Mouse (Mus musculus): ENCODE measurements around the gene Gm7029. TPM values are rescaled to one million over a fixed set of nuclear protein-coding genes. Genes with fewer than 3 reads are reported as not detected.

Gene Gm7029
- total RNA-seq, 2 experiments from 2014 or later: not detected

DNA sequence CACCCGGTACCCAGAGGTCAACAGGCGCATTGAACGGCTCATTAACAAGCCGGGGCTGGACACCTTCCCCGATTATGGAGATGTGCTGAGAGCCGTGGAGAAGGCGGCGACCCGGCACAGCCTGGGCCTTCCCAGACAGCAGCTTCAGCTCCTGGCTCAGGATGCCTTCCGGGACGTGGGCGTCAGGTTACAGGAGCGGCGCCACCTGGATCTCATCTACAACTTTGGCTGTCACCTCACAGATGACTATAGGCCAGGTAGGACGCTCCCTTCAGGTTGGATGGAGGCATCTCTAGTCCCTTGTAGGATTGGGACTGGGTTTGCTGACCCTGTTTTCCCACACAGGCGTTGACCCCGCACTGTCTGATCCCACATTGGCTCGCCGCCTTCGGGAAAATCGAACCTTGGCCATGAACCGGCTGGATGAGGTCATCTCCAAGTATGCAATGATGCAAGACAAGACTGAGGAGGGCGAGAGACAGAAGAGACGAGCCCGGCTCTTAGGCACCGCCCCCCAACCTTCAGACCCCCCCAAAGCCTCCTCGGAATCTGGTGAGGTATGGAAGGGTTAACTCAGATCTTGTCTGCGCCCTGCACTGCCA, 38.3 kb downstream of the Gm7029 start:
- no peak for DNase-seq (ENCODE audit: low spot score in 2 of 2)

DNA sequence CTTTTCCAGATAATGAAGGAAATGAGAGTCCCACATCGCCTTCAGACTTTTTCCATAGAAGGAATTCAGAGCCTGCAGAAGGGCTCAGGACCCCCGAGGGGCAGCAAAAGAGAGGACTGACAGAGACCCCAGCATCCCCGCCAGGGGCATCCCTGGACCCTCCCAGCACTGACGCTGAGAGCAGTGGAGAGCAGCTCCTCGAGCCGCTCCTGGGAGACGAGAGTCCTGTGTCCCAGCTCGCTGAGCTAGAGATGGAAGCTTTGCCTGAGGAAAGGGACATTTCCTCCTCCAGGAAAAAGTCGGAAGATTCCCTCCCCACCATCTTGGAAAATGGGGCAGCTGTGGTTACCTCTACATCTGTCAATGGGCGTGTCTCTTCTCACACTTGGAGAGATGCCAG, 39.6 kb downstream of the Gm7029 start:
- no peak for DNase-seq (ENCODE audit: low spot score in 2 of 2)

DNA sequence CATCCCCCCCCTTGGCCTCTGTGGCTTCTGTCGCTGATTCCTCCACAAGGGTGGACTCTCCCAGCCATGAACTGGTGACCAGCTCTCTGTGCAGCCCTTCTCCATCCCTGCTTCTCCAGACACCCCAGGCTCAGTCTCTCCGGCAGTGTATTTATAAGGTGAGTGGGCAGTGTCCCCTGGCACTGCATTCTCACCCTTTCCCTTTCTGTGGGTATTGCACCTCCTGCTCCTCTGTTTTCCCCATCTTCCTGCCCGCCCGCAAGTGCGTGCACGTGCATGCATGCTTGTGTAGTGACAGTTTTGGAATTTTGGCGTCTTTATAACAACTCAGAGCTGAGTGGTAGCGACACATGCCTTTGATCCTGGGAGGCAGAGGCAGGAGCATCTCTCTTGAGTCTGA, 40.3 kb downstream of the Gm7029 start:
- DNase-seq (ENCODE audit: low spot score in 2 of 2): no peak

DNA sequence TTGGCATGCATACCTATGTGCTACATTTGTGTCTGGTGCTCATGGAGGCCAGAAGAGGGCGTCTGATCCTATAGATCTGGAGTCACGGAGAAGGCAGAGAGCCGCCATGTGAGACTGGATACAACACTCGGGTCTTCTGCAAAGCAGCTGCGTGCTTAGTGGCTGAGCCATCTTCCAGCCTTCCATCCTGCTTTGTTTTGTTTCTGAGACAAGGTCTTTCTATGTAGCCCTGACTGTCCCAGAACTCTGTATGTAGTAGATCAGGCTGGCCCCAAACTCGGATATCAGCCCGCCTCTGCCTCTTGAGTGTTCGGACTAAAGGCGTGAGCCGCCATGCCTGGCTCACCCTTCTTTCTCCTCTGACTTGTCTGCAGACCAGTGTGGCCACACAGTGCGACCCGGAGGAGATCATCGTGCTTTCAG, 41.3 kb downstream of the Gm7029 start:
- DNase-seq (ENCODE audit: low spot score in 2 of 2): no peak

DNA sequence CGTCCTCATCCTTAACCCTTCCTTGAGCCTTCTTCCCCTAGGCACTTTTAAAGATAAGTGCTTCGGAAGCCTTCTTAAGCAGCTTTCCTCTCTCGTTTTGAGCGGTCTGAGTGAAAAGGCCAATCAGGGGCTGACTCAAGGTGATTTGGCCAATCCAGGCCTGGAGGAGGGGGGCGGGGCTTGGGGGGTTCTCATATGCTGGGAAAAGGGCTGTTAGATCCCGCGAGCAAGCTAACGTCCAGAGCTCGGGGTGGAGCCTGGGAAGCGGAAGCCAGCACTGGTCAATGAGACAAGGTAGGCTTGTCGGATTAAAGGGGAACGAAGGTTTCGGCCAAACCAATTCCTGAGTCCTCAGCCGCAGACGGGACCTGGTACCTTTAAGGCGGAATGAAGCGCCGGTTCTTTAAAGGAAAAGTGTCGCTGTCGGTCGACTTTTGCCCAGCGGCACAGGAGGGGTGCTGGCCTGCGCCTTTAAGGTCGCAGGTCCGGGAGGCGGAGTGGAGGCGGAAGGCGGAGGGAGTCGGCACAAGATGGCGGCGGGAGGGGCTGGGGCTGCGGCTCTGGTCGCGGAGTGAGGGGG, 42.1 kb downstream of the Gm7029 start, which contains the start of the genes Tapbp and Zbtb22:
Gene Tapbp, plus strand, starts transcription at position 229 of the 580 bp plus-strand sequence.
Gene Zbtb22, plus strand, starts transcription at position 234 of the 580 bp plus-strand sequence.
- DNase-seq (ENCODE audit: low spot score in 2 of 2): peak; percentile 95 to 97

DNA sequence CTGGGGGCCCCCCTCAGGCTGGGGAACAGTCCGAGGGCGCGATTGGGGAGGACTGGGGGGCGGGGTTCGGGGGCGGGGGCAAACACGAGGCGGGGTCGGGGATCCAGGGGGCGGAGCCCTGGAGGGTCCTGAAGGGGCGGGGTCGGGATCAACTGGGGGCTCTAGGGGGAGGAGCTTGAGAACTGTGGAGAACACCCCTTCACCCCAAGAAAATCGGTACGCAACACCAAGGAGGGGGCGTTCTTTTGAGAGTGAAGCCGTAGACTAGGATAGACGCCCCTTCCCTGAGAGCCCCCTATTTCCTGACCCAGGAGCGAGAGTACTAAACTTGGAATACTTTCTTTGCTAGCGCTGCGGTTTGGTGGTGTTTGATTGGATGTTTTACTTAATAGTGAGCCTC, 42.7 kb downstream of the Gm7029 start:
- DNase-seq (ENCODE audit: low spot score in 2 of 2): no peak

DNA sequence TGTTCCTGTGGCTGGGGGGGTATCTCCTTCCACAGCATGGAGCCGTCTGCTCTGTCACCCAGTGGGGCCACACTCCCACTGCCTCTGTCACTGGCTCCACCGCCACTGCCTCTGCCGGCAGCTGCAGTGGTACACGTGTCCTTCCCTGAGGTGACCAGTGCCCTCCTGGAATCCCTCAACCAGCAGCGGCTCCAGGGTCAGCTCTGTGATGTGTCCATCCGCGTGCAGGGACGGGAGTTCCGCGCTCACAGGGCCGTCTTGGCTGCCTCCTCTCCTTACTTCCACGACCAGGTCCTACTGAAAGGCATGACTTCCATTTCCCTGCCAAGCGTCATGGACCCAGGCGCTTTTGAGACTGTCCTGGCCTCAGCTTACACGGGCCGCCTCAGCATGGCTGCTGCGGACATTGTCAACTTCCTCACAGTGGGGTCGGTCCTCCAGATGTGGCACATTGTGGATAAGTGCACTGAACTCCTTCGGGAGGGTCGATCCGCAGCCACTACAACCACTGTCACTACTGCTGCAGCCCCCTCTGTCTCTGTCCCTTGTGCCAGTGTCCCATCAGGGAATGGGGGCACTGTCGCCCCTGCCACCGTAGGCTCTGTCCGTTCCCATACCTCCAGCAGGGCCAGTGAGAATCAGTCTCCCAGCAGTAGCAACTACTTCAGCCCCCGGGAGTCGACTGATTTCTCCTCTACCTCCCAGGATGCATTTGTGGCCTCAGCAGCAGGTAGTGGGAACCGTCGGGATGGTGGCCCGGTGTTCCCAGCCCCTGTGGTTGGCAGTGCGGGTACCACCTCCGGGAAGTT, 43.4 kb downstream of the Gm7029 start:
- DNase-seq (ENCODE audit: low spot score in 2 of 2): peak in 1 of 2 experiments; percentile 2

DNA sequence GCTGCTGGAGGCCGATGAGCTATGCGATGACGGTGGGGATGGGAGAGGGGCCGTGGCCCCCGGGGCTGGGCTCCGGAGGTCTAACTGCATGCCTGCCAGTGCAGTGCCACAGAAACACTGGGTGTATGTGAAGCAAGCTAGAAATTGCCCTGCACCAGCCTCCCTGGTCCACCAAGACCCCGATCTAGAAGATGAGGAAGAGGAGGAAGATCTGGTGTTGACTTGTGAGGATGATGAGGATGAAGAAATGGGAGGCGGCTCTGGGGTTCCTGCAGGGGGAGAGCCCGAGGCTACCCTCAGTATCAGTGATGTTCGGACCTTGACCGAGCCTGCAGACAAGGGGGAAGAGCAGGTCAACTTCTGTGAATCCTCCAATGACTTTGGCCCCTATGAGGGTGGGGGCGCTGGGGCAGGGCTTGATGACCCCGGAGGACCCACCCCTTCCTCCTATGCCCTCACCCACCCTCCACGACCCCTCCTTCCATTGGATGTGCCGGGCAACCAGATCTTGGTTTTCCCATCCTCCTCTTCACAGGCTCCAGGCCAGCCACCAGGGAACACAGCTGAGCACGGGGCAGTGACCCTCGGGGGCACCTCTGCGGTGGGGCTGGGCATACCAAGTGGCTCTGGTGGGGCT, 44.1 kb downstream of the Gm7029 start:
- no peak for DNase-seq (ENCODE audit: low spot score in 2 of 2)

DNA sequence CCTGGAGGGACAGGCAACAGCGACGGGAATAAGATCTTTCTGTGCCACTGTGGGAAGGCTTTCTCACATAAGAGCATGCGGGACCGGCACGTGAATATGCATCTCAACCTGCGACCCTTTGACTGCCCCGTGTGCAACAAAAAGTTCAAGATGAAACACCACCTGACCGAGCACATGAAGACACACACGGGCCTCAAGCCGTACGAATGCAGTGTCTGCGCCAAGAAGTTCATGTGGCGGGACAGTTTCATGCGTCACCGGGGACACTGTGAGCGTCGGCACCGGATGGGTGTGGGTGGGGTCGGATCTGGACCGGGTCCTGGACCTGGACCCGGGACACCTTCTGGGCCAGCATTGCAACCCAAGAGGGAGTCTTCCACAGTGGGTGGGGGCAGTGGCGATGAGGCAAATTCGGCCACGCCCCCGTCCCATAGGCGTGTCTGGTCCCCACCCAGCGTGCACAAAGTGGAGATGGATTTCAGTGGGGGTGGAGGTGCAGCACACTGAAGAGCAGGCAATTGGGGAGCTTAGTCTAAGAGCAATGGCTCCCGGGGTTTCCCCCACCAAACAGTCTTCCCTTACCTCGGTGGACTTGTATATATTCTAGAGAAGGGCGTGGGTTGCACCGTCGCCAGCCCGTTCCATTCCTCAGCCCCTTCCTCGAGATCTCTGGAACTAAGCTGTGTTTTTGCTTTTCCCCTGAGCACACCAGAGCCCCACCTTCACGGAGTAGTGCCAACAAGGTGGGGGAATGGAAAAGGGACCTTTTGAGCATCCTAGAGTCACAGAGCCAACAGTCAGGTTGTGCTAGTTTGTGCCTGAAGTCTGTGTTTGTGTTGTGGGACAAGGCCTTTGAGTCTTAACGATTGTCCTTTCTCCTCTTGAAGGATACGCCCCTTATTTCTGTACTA, 44.9 kb downstream of the Gm7029 start:
- peak in 1 of 2 experiments; percentile 2 for DNase-seq (ENCODE audit: low spot score in 2 of 2)

DNA sequence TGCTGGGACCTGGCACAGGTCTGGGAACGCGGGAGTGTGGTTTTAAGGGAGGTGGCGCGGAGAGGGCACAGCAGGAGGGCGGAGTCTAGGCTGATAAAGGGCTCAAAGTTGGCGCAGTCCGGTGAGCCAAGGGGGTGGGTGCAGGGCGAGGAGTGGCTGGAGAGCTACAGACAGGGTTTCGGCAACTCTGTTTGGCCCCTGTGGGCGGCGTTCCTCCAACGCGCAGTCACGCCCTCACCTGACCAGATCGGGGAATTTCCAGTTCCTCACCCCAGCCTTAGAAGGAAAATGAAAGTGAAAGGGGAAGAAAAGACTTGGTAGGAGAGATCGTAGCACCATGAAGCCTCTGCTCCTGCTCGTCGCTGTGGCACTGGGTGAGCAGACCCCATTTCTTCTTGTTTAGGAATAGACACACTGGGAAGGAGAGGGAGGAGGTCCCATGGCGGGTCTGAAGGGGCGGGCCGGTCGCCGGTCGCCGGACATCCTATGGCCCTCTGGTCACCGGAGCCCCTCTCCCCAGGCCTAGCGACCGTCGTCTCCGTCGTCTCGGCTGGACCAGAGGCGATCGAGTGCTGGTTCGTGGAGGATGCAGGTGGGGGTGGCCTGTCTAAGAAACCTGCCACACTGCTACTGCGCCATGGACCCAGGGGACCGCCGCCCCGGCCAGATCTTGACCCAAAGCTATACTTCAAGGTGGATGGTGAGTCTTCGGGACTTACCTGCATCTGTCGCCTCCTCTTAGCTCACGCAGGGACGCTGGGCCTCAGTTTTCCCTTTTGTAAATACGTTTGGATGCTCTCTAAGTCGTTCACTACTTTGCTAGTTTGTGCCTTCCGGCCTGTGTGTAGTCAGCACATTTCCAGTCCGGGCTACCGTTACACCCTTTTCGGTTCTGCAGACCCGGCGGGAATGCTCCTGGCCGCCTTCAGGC, 46.0 kb downstream of the Gm7029 start:
- DNase-seq (ENCODE audit: low spot score in 2 of 2): peak; percentile 29 to 54

DNA sequence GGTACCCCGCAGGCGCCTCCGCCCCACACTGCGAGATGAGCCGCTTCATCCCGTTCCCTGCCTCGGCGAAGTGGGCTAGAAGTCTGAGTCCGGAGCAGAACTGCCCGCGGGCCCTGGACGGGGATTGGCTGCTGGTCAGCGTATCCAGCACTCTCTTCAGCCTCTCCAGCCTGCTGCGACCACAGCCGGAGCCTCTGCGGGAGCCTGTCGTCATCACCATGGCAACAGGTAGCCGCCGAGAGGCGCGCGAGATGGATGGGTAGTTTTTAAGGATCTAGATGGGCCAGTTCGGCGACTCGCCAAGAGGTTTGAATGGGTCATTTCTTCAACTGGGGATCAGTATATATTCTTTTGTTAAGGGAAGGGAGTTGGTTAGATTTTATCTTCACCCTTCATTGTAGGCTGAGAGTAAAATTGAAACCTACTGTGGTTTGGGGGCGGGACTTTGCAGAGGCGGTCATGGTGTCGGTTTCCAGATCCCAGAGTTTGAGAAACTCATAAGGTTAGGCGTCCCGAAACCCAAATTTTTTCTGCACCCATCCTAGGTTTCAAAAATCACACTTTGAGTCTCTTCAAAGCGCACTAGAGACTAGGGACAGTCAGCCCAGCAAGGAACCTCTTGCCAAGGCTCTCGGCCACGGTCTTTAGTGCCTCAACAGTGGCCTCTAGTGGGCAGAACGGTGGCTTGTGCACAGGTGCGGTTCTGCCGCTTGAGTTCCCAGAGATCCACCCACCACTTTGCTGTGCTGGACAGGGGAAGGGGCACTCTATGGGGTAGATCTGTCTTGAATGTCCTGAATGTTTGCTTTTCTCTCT, 46.9 kb downstream of the Gm7029 start:
- DNase-seq (ENCODE audit: low spot score in 2 of 2): peak; percentile 82 to 89

DNA sequence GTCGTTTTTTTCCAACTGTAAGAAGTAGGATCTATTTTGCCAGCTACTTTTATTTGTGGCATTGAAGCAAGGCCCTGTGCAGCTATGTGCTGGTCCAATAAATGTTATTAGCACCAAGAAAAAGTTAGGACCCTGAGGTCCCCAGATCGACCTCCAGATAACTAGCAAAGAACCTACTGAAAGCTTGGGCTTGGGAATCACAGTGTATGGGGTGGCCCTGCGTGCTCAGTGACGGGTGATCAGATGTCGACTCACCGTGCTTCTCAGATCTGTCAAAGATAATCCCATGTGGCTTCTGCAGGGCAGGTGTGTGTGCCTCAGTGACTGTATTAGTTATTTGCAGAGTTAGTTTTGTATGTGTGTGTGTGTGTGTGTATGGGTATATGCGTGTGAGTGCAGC, 47.7 kb downstream of the Gm7029 start:
- no peak for DNase-seq (ENCODE audit: low spot score in 2 of 2)

Small RNA genes within 50 kb of the gene (microRNA-seq; reads per million reads assigned to microRNA genes)
- 0 reads per million in 2 experiments for gene Gm27740

Other genes with a start within 250 kb of the Gm7029 start
- 10 to 100 TPM; 44.0 to 46.7 TPM for gene Zfp414, start 244.7 kb upstream of the Gm7029 start, total RNA-seq (2021)
- gene Pram1, start 235.8 kb upstream of the Gm7029 start, total RNA-seq (2021): under 1 TPM in 1 of 2 experiments, not detected in 1; 0.60 TPM
- gene Hnrnpm, start 187.0 kb upstream of the Gm7029 start, total RNA-seq (2021): 100 to 1,000 TPM; 129 to 143 TPM
- gene March2, start 155.2 kb upstream of the Gm7029 start, total RNA-seq (2021): 10 to 100 TPM; 90.0 to 90.1 TPM
- 100 to 1,000 TPM; 359 to 382 TPM for gene Rab11b, start 113.3 kb upstream of the Gm7029 start, total RNA-seq (2021)
- gene Angptl4, start 92.0 kb upstream of the Gm7029 start, total RNA-seq (2021): 1 to 10 TPM; 1.4 to 2.2 TPM
- 10 to 100 TPM; 27.5 to 32.7 TPM for gene Kank3, start 63.3 kb upstream of the Gm7029 start, total RNA-seq (2021)
- gene Rps28, start 49.3 kb upstream of the Gm7029 start, total RNA-seq (2021): 100 to 1,000 TPM; 702 to 765 TPM
- gene Ndufa7, start 49.3 kb upstream of the Gm7029 start, total RNA-seq (2021): 100 to 1,000 TPM; 194 to 196 TPM
- 10 to 100 TPM; 24.2 to 24.4 TPM for gene Cd320, start 30.7 kb upstream of the Gm7029 start, total RNA-seq (2021)
- 1 to 10 TPM; 2.5 to 2.8 TPM for gene Kifc1, start 16.8 kb downstream of the Gm7029 start, total RNA-seq (2021)
- under 1 TPM in 1 of 2 experiments, not detected in 1; 0.58 TPM for gene Platr17, start 31.3 kb downstream of the Gm7029 start, total RNA-seq (2021)
- gene Daxx, start 35.6 kb downstream of the Gm7029 start, total RNA-seq (2021): 10 to 100 TPM; 27.4 to 34.7 TPM
- 10 to 100 TPM; 42.0 to 53.5 TPM for gene Tapbp, start 42.1 kb downstream of the Gm7029 start, total RNA-seq (2021)
- gene Zbtb22, start 42.1 kb downstream of the Gm7029 start, total RNA-seq (2021): 10 to 100 TPM; 33.0 to 35.5 TPM
- gene Rgl2, start 55.7 kb downstream of the Gm7029 start, total RNA-seq (2021): 10 to 100 TPM; 62.2 to 63.5 TPM
- gene Pfdn6, start 66.5 kb downstream of the Gm7029 start, total RNA-seq (2021): 10 to 100 TPM; 92.3 to 94.0 TPM
- gene Wdr46, start 66.8 kb downstream of the Gm7029 start, total RNA-seq (2021): 10 to 100 TPM; 12.5 to 13.8 TPM
- gene B3galt4, start 77.7 kb downstream of the Gm7029 start, total RNA-seq (2021): 1 to 10 TPM; 5.9 to 6.5 TPM
- 10 to 100 TPM; 71.1 to 71.2 TPM for gene Vps52, start 82.0 kb downstream of the Gm7029 start, total RNA-seq (2021)
- gene Rps18, start 82.2 kb downstream of the Gm7029 start, total RNA-seq (2021): 100 to 1,000 TPM; 332 to 337 TPM
- 10 to 100 TPM; 30.9 to 33.6 TPM for gene H2-K1, start 126.5 kb downstream of the Gm7029 start, total RNA-seq (2021)
- 10 to 100 TPM; 31.6 to 34.6 TPM for gene Ring1, start 150.8 kb downstream of the Gm7029 start, total RNA-seq (2021)
- gene H2-Ke6, start 154.2 kb downstream of the Gm7029 start, total RNA-seq (2021): 10 to 100 TPM; 39.3 to 43.2 TPM
- gene Slc39a7, start 157.8 kb downstream of the Gm7029 start, total RNA-seq (2021): 100 to 1,000 TPM in 1 of 2 experiments, 10 to 100 TPM in 1; 96.1 to 101 TPM
- 10 to 100 TPM; 80.6 to 84.1 TPM for gene Rxrb, start 158.0 kb downstream of the Gm7029 start, total RNA-seq (2021)
- gene Col11a2, start 165.6 kb downstream of the Gm7029 start, total RNA-seq (2021): 10 to 100 TPM; 14.5 to 14.6 TPM
- not detected for gene H2-Oa, start 218.5 kb downstream of the Gm7029 start, total RNA-seq (2021)
- 10 to 100 TPM; 22.3 to 26.5 TPM for gene H2-DMa, start 245.7 kb downstream of the Gm7029 start, total RNA-seq (2021)
- gene Brd2, start 248.8 kb downstream of the Gm7029 start, total RNA-seq (2021): 100 to 1,000 TPM; 177 to 179 TPM

Measured in left cerebral cortex, adult 18-20 months (tissue).